Mouse (Mus musculus): ENCODE measurements at regions not wholly inside any gene's neighbourhood (a gene's known extent, or its start where the extent isn't known, plus 50 kb on each side); places are given as distances from the start of the nearest gene placed in this dataset.

DNA sequence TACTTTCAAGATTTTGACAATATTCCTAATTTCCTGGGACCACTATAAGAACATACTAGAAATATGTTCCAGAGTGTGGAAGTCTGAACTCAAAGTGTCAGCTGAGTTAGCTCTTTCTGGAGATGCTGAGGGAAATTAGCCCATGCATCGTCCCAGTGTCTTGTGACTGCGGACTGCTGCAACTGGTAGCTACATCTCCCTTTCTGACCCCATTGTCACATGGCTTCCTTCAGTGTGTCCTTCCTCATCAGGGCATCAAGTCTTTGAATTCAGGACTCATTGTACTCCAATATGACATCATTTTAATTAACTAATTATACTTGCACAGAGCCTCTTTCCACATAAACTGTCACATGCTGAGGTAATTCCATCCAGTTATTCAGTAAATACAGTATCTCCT lies 71.4 kb upstream of the Abca1 start:
- TF ChIP-seq POLR2A (IDR thresholded peaks at IDR 0.05; ENCODE audit: borderline replicate concordance, extremely low read depth, low read depth, low read length) (no peak), CTCF (IDR thresholded peaks at IDR 0.05; ENCODE audit: insufficient read depth, low read length) (no peak)
